Mouse (Mus musculus) myocyte (in vitro differentiated cells): Measurements from ENCODE around the gene Grhl3.

ENCODE experiments used
- E2F4 ChIP-seq: IDR thresholded peaks from one replicate; pipeline ENCODE4 v1.6.1; 2011; ENCODE audit warnings: mild to moderate bottlenecking, control low read depth, moderate library complexity; ENCODE audit not compliant: insufficient read depth
- MAX ChIP-seq: IDR thresholded peaks from one replicate; pipeline ENCODE4 v1.6.1; 2011; ENCODE audit warnings: low read depth, mild to moderate bottlenecking, control low read depth
- MYOD1 ChIP-seq, 3 experiments: IDR thresholded peaks; one replicate each; pipeline ENCODE4 v1.6.1; 2011; ENCODE audit warnings: control low read depth in 2 of 3, low read depth in 2 of 3, mild to moderate bottlenecking in 2 of 3, moderate library complexity in 1 of 3; ENCODE audit not compliant: insufficient read length in 2 of 3, control insufficient read depth in 1 of 3
- MYOG ChIP-seq, 3 experiments: IDR thresholded peaks; one replicate each; pipeline ENCODE4 v1.6.1; 2011; ENCODE audit warnings: control low read depth in 2 of 3, low read depth in 2 of 3, mild to moderate bottlenecking in 2 of 3; ENCODE audit not compliant: insufficient read length in 2 of 3, control insufficient read depth in 1 of 3, insufficient read depth in 1 of 3
- POLR2A ChIP-seq: IDR thresholded peaks from one replicate; pipeline ENCODE4 v1.6.1; 2011; ENCODE audit warnings: low read depth, mild to moderate bottlenecking, control low read depth, moderate library complexity; ENCODE audit not compliant: insufficient read length
- POLR2AphosphoS2 ChIP-seq: IDR thresholded peaks from one replicate; pipeline ENCODE4 v1.6.1; 2011; ENCODE audit warnings: low read depth, control low read depth; ENCODE audit not compliant: insufficient read length

DNA sequence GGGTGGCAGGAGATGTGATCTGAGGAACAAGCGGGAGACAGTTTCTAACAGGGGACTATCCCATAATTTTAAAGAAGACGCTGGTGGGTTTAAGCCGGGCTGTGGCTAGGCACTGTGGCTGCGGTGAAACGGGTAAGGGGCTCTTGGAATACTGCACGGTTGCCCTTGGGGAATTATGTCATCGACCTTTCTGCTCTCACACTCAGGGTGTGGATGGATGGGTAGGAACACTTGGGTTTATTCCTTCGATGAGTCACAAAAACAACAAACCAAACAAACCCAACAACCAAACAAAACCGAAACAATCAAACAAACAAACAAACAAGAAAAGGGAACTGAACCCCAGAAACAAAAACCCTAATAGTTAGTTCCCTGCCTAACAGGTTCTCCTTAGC, 78.0 kb downstream of the Grhl3 start:
- TF ChIP-seq MYOD1 (IDR thresholded peaks at IDR 0.05; ENCODE audit: control insufficient read depth in 1 of 3, insufficient read length in 2 of 3, low read depth in 2 of 3) (no peak), E2F4 (no peak), POLR2A (no peak), MYOG (IDR thresholded peaks at IDR 0.05; ENCODE audit: control insufficient read depth in 1 of 3, insufficient read depth in 1 of 3, insufficient read length in 2 of 3, low read depth in 2 of 3) (no peak), MAX (no peak), POLR2AphosphoS2 (no peak)
